Mouse (Mus musculus) heart, postnatal 25 days (tissue): ENCODE measurements around the gene Phkg1. TPM values are rescaled to one million over a fixed set of nuclear protein-coding genes. Genes with fewer than 3 reads are reported as not detected.

Source experiments
- DNase-seq: peaks from one replicate; pipeline ENCODE4 v3.0.0; 2022; ENCODE audit warnings: low spot score
- intact Hi-C: fragments of 180-260 bp; cut with DNase I; formaldehyde crosslinking; loops from one replicate; pipeline ENCODE4 v1.15.1; 2025
- total RNA-seq, 2 experiments: library from RNA; stranded (reverse); gene quantifications; 2 replicates each; pipeline ENCODE4 v1.2.3; 2021

Gene Phkg1
- total RNA-seq, 2 experiments from 2014 or later, result 16.1 to 18.4 TPM

- intact Hi-C loops, result no loop called here
Observed at GRCm38 (mm10) chr5:129847558-129847820, 50.9 kb downstream of the Phkg1 start.

GRCm38 (mm10) chr5:129846752-129847557, 51.4 kb downstream of the Phkg1 start, which contains the start of gene Sumf2:
Gene Sumf2 (plus strand): TSS chr5:129846986.
- intact Hi-C loops, result no loop called here
- peak; percentile 94 for DNase-seq

More at GRCm38 (mm10) chr5:129847558-129847820, 50.9 kb downstream of the Phkg1 start:
- no peak for DNase-seq

GRCm38 (mm10) chr5:129844848-129845247, 53.5 kb downstream of the Phkg1 start:
- intact Hi-C loops, result no loop called here
- DNase-seq, result no peak

Other genes with a start within 250 kb of the Phkg1 start
- gene Zfp11, start 228.4 kb downstream of the Phkg1 start, total RNA-seq, result 1 to 10 TPM; 3.4 to 3.8 TPM
- not detected for gene Sept14, start 190.0 kb downstream of the Phkg1 start, total RNA-seq
- 10 to 100 TPM; 78.7 to 99.2 TPM for gene Mrps17, start 183.1 kb downstream of the Phkg1 start, total RNA-seq
- 100 to 1,000 TPM; 737 to 807 TPM for gene Nipsnap2, start 173.5 kb downstream of the Phkg1 start, total RNA-seq
- 10 to 100 TPM; 10.6 to 13.2 TPM for gene Psph, start 111.1 kb downstream of the Phkg1 start, total RNA-seq
- gene Sumf2, start 51.6 kb downstream of the Phkg1 start, total RNA-seq, result 10 to 100 TPM; 10.0 to 12.2 TPM
- gene Chchd2, start 11.1 kb downstream of the Phkg1 start, total RNA-seq, result 1,000 to 10,000 TPM; 1,029 to 1,056 TPM
- under 1 TPM; 0.21 to 0.31 TPM for gene Zbed5, start 2.8 kb downstream of the Phkg1 start, total RNA-seq
- gene Nupr1l, start 10.0 kb upstream of the Phkg1 start, total RNA-seq, result 1 to 10 TPM; 1.1 to 1.5 TPM
- 10 to 100 TPM; 14.1 to 16.4 TPM for gene Vkorc1l1, start 43.4 kb upstream of the Phkg1 start, total RNA-seq
- 10 to 100 TPM; 12.3 to 13.4 TPM for gene Gusb, start 104.5 kb upstream of the Phkg1 start, total RNA-seq
- 1 to 10 TPM; 4.8 to 6.3 TPM for gene Asl, start 130.7 kb upstream of the Phkg1 start, total RNA-seq
- 10 to 100 TPM; 10.1 to 11.5 TPM for gene Crcp, start 130.7 kb upstream of the Phkg1 start, total RNA-seq
- 10 to 100 TPM; 10.7 to 13.7 TPM for gene Tpst1, start 174.8 kb upstream of the Phkg1 start, total RNA-seq
- 1 to 10 TPM; 2.0 to 2.6 TPM for gene Kctd7, start 246.3 kb upstream of the Phkg1 start, total RNA-seq